Mouse (Mus musculus) gastrocnemius, postnatal 36 days (tissue): ENCODE data around the gene Gm49345. TPM values are rescaled to one million over a fixed set of nuclear protein-coding genes. Genes with fewer than 3 reads are reported as not detected.
"Not testable (repeated sequence)": the region's sequence is repeated elsewhere in the genome, so short reads cannot be mapped to it uniquely, and the experiment has no call there.

ENCODE experiments used
- DNase-seq, 2 experiments: peaks; one replicate each; pipeline ENCODE4 v3.0.0; 2022
- intact Hi-C: fragments of 180-260 bp; cut with DNase I; formaldehyde crosslinking; loops from one replicate; pipeline ENCODE4 v1.15.1; 2025
- long read RNA-seq, 2 experiments: library from polyadenylated mRNA; stranded (forward); transcript quantifications; one replicate each; pipeline ENCODE4 v2.0.0; 2021
- total RNA-seq, 2 experiments: library from RNA; stranded (reverse); gene quantifications; 2 replicates each; pipeline ENCODE4 v1.2.3; 2021

The Gm49345 gene
- under 1 TPM; 0.22 to 0.41 TPM for total RNA-seq
- long read RNA-seq, experiment 1, result 0 reads
- long read RNA-seq, experiment 2, result 0 reads

GRCm38 (mm10) chr13:67637294-67638007 lies at the start of gene Gm49345, which contains the start of gene Zfp729a:
TSS of gene Gm49345 (minus strand) at chr13:67637769.
TSS of gene Zfp729a (minus strand) at chr13:67637791.
- intact Hi-C loops, result loop anchor here (2.0 to 10.0 kb wide), 3 partner anchors 45 to 207 kb away; no protein-coding TSS in a partner anchor

DNA sequence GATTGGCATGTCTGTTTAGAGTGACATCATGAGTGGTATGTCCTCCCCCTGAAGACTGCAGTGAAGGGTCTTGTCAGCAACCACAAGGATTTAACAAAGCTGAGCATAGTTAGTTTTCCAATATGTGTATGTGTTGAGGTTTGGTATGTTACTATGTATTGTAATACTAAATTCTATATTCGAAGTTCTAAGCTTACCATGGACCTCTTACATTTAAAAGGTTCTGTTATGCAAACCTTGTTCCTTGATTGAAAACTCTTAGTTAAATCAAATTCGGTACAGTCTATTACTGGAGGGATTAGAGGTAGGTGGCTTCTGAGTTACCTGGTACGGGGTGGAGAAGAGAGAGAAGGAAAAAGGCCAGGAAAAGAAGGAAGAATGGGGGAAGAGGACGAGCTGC lies 49.4 kb upstream of the Gm49345 start, which contains the start of gene Zfp738:
TSS of gene Zfp738 (minus strand) at position 101 of the 400 bp plus-strand sequence.
- intact Hi-C loops, result loop anchor here (5.0 to 10.0 kb wide), 2 partner anchors 35 to 82 kb away; partner anchors contain the start of gene Zfp729b
- DNase-seq, result no peak

More at GRCm38 (mm10) chr13:67637294-67638007, at the start of gene Gm49345, which contains the start of gene Zfp729a:
- DNase-seq, result peak; percentile 65 to 69

GRCm38 (mm10) chr13:67683841-67684240 lies 46.3 kb upstream of the Gm49345 start:
- not testable (repeated sequence) for DNase-seq
- intact Hi-C loops, result loop anchor here (2.0 to 10.0 kb wide), 2 partner anchors 47 to 79 kb away; partner anchors contain the start of genes Gm49345, Zfp729a and Zfp729b

DNA sequence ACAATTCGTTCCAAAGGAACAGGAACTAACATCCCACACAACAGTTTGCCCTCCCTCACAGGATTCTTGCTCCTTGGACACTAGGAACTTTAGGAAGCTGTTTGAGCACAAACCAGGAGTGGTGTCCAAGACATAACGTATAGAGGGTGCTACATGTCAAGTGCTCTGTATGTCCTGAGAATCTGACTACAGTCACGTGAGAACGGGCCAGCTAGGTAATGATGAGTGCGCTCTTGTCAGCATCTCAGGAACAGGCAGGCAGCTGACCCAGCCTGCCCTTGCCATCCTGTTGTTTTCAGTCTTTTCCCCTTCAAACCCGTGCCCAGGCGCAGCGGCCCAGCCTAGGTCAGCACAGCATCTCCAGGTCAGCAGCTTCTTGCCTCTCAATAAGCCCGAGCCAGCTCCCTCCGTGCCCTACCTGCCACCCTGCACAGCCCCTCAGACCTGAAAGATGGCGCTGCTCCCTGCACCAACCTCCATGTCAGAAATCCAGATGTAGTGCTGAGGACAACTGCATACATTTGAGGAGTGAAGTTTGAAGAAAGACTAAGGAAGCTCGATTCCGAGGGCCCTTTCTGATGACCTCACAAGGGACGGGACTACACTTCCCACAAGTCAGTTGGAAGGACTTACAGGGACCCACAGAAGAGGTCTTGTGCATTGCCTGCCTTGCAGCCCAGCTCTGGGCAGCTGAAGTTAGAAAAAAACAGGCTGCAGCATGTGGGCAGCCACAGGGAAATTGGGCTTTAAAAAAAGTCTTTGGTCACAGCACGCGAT lies 45.6 kb upstream of the Gm49345 start:
- intact Hi-C loops, result loop anchor here (2.0 to 10.0 kb wide), 2 partner anchors 46 to 78 kb away; partner anchors contain the start of genes Gm49345, Zfp729a and Zfp729b
- DNase-seq, result peak; percentile 62 to 72

DNA sequence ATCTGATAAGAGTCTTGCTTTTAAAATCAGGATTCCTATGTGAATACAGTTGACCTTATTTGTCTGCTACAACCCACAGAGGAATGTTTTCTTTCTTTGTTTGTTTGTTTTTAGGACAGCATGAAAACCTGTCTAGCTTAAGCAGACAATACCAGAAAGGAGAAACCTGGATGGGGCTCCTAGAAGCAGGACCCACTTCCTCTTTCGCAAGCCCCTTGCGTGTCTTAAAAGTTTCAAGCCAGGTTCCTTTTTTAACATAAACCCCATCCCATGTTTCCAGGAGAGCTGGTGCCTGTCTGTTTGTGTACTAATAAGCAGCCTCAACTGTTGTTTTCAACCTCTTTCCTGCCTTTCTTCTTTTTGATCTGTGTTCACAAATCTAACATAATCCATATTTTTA lies 37.3 kb upstream of the Gm49345 start:
- intact Hi-C loops, result no loop called here
- DNase-seq, result no peak

DNA sequence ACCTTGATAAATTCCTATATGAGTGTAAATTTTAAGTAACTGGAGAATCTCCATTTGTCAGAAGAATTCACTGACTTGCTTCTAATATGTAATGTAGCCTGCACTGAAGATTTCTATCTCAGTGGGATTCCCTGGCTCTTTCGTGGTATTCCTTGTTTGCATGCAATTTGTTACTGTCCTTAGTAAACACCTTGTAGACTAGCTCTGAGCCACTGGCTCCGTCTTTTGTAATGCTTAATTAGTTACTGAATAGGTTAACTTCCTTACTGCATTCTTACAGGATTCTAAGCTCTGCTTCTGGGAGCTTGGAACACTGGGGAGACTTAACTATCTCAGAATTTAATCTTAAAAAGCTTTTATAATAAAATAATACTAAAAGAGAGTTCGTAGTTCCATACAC lies 14.9 kb upstream of the Gm49345 start:
- no peak for DNase-seq
- intact Hi-C loops, result no loop called here

DNA sequence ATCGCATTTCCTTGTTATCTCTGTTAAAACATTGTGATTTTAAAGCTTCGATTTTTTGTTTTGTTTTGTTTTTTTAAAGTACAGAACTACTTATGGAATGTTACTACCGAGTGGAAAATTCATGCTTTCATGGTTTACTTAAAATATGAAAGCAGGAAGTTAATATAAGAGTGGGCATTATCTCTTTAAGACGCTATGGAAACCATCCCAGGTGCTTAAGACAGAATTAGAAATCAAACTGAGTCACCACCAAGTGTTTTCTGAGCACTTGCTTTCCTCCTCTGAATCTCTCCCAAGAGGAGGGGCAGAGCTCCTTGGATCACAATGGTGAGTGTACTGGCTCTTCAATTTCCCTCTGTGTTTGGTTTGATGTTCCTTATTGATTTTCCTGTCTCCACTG lies 27.5 kb downstream of the Gm49345 start:
- intact Hi-C loops, result no loop called here
- DNase-seq, result no peak

GRCm38 (mm10) chr13:67609066-67609876 lies 28.3 kb downstream of the Gm49345 start, which contains the start of gene Zfp729b:
TSS of gene Zfp729b (minus strand) at chr13:67609707.
- intact Hi-C loops, result loop anchor here (10.0 kb wide), 1 partner anchor 76 kb away; the partner anchor contains the start of gene Zfp738
- DNase-seq, result peak; percentile 78 to 89

GRCm38 (mm10) chr13:67572591-67573189 lies 64.9 kb downstream of the Gm49345 start:
- intact Hi-C loops, result no loop called here
- DNase-seq, result no peak

- intact Hi-C loops, result no loop called here
- DNase-seq, result no peak
These were observed 83.8 kb downstream of the Gm49345 start, which contains the start of gene Zfp748 for GRCm38 (mm10) chr13:67553730-67554129. TSS of gene Zfp748 (minus strand) at chr13:67553830.

- DNase-seq, result peak; percentile 68 to 74
- intact Hi-C loops, result no loop called here
These were observed 84.8 kb downstream of the Gm49345 start for GRCm38 (mm10) chr13:67552505-67553346.

- DNase-seq, result no peak
- intact Hi-C loops, result no loop called here
These were observed 91.6 kb downstream of the Gm49345 start for GRCm38 (mm10) chr13:67545941-67546340.

Other genes starting within 250 kb of the Gm49345 start
- gene Zfp429, start 237.9 kb downstream of the Gm49345 start, total RNA-seq, result 1 to 10 TPM; 1.2 to 1.3 TPM
- gene Zfp459, start 216.4 kb downstream of the Gm49345 start, total RNA-seq, result under 1 TPM; 0.42 to 0.51 TPM
- 1 to 10 TPM; 4.8 to 5.2 TPM for gene Zfp874a, start 186.1 kb downstream of the Gm49345 start, total RNA-seq
- 10 to 100 TPM; 10.5 to 11.9 TPM for gene Zfp874b, start 153.5 kb downstream of the Gm49345 start, total RNA-seq
- gene Zfp58, start 137.2 kb downstream of the Gm49345 start, total RNA-seq, result 1 to 10 TPM; 2.5 to 3.8 TPM
- gene Gm26965, start 111.6 kb downstream of the Gm49345 start, total RNA-seq, result not detected
- gene Zfp87, start 111.6 kb downstream of the Gm49345 start, total RNA-seq, result 1 to 10 TPM; 3.8 to 4.2 TPM
- 1 to 10 TPM; 1.4 to 2.4 TPM for gene Zfp748, start 83.9 kb downstream of the Gm49345 start, total RNA-seq
- 1 to 10 TPM; 2.2 to 2.8 TPM for gene Zfp729b, start 28.1 kb downstream of the Gm49345 start, total RNA-seq
- gene Zfp729a, start within 50 bp of the Gm49345 start, total RNA-seq, result 1 to 10 TPM; 2.3 to 3.2 TPM
- gene Zfp738, start 49.3 kb upstream of the Gm49345 start, total RNA-seq, result 1 to 10 TPM; 2.0 to 4.0 TPM
- 1 to 10 TPM; 3.2 to 4.5 TPM for gene Zfp65, start 91.4 kb upstream of the Gm49345 start, total RNA-seq
- 1 to 10 TPM; 1.7 to 2.4 TPM for gene Zfp85, start 117.5 kb upstream of the Gm49345 start, total RNA-seq
- gene Zfp493, start 141.9 kb upstream of the Gm49345 start, total RNA-seq, result 1 to 10 TPM; 3.0 to 3.7 TPM
- 1 to 10 TPM; 1.2 to 1.5 TPM for gene Zfp273, start 176.0 kb upstream of the Gm49345 start, total RNA-seq
- under 1 TPM in 1 of 2 experiments, not detected in 1; 0.92 TPM for gene Gm10037, start 193.3 kb upstream of the Gm49345 start, total RNA-seq
- not detected for gene BC048507, start 225.6 kb upstream of the Gm49345 start, total RNA-seq